Mouse (Mus musculus) T-helper 17 cell (primary cell): ENCODE measurements around the gene Tmc3.

Source experiments
- in situ Hi-C, 2 experiments: fragments of 300-600 bp; cut with MboI, MseI; formaldehyde crosslinking; loops; 1 replicate in 1 of 2; 2 replicates in 1 of 2; pipeline ENCODE4 v1.15.1; 2025; ENCODE audit warnings: high pct_unique_total_duplicates in 2 of 2

Gene Tmc3

GRCm38 (mm10) chr7:83636425-83636824 is 51.7 kb downstream of the Tmc3 start:
- in situ Hi-C loops = no loop called here

- in situ Hi-C loops = no loop called here
These were observed 53.3 kb downstream of the Tmc3 start for GRCm38 (mm10) chr7:83637781-83638583.

GRCm38 (mm10) chr7:83639084-83639483 is 54.4 kb downstream of the Tmc3 start:
- in situ Hi-C loops = no loop called here

GRCm38 (mm10) chr7:83640581-83640980 is 55.9 kb downstream of the Tmc3 start:
- in situ Hi-C loops = loop anchor here (5.0 to 10.0 kb wide), 2 partner anchors 378 to 776 kb away; partner anchors contain the start of gene Mex3b (in 2 of the 2)

GRCm38 (mm10) chr7:83641163-83641562 is 56.4 kb downstream of the Tmc3 start:
- in situ Hi-C loops = loop anchor here (5.0 to 10.0 kb wide), 2 partner anchors 379 to 776 kb away; partner anchors contain the start of gene Mex3b (in 2 of the 2)

- in situ Hi-C loops = loop anchor here (5.0 to 10.0 kb wide), 2 partner anchors 381 to 779 kb away; partner anchors contain the start of gene Mex3b (in 2 of the 2)
These were observed 58.9 kb downstream of the Tmc3 start for GRCm38 (mm10) chr7:83643581-83643980.

- in situ Hi-C loops = loop anchor here (5.0 to 10.0 kb wide), 3 partner anchors 77 to 780 kb away; partner anchors contain the start of gene Mex3b (in 2 of the 2)
These were observed 60.0 kb downstream of the Tmc3 start for GRCm38 (mm10) chr7:83644761-83645160.

DNA sequence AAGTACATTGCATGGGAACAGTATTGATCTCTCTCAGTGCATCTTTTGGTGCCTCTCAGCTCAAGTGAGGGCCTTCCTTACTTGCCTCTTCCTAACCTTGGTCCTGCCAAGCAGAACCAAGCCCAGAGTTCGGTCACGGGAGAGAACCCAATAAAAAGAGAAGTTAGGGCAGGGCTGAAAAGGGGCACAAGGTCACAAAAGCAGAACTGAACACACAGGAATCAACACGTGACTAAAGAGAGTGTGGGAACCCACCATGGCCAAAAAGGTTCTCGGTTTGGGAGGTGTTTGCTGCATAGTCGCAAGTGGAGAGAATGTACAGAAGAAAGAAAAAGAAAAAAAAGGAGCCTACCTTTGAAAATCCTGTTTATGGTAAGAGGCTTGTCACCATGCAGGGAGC is 60.7 kb downstream of the Tmc3 start:
- in situ Hi-C loops = loop anchor here (5.0 to 10.0 kb wide), 2 partner anchors 78 to 781 kb away; partner anchors contain the start of gene Mex3b (in 2 of the 2)

DNA sequence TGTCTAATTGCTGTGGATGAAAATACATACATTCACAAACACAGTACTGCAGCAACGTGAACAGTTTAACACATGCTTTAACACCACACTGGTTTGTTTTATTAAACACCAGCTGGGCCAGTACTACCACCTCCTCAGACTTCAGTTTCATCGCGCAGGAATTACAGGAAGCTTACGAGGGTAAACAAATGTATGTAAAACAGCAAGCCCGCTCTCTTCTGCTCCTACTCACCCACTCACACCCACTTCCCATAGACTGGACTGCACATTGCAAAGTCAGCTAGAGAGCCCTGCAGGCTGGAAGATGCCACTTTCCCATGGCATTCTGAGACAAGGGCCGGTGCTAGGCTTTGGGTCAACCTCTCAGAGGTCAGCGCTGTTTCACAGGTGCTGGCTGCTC is 64.1 kb downstream of the Tmc3 start:
- in situ Hi-C loops = loop anchor here (5.0 to 10.0 kb wide), 2 partner anchors 82 to 784 kb away; partner anchors contain the start of gene Mex3b (in 2 of the 2)

- in situ Hi-C loops = loop anchor here (5.0 to 10.0 kb wide), 4 partner anchors 242 to 1044 kb away; partner anchors contain the start of gene Abhd17c (in 1 of the 2)
These were observed 65.9 kb downstream of the Tmc3 start for GRCm38 (mm10) chr7:83650638-83651037.

DNA sequence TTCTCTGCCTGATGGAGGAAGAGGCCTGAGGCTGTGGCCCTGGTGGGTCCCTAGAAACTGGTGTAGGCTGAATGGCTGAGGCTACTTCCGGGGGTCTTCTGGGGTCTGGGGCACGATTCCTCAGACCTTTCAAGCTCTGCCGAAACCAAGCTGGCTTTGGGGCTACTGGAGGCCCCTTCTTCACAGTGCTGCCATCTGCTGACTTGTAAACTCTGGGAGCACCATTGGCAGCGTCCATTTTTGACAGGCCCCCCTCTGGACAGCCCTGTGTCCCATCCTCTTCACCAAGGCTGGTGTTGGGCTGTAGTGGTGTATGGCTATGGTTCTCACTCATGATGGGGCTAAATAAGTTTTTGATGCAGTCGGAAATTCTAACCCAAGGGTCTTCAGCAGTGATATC is 67.8 kb downstream of the Tmc3 start:
- in situ Hi-C loops = loop anchor here (5.0 to 10.0 kb wide), 4 partner anchors 240 to 1042 kb away; partner anchors contain the start of gene Abhd17c (in 1 of the 2)

DNA sequence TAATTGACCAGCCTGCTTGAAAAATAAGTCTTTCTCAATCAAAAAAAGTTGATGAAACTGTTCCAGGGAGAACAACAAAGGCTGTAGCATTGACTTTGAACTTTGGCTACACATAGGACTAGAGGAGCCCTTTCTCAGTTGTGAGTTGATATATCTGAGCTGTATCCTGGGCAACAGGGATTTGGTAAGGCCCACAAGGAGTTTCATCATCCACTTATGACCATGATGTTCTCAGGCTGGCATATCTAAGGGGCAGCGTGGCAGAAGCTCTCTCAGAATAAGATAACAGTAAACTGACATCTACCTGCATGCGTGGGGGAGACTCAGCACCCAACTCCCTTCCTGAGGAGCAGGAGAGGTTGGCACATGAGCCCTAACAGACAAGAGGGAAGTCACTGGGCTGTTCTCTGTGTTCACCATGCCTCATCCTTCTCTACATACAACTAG is 68.9 kb downstream of the Tmc3 start:
- in situ Hi-C loops = loop anchor here (5.0 to 10.0 kb wide), 4 partner anchors 239 to 1041 kb away; partner anchors contain the start of gene Abhd17c (in 1 of the 2)

- in situ Hi-C loops = loop anchor here (5.0 to 10.0 kb wide), 4 partner anchors 238 to 1041 kb away; partner anchors contain the start of gene Abhd17c (in 1 of the 2)
These were observed 69.5 kb downstream of the Tmc3 start for GRCm38 (mm10) chr7:83654196-83654595.

- in situ Hi-C loops = loop anchor here (5.0 to 10.0 kb wide), 4 partner anchors 237 to 1040 kb away; partner anchors contain the start of gene Abhd17c (in 1 of the 2)
These were observed 70.4 kb downstream of the Tmc3 start for GRCm38 (mm10) chr7:83654938-83655630.

GRCm38 (mm10) chr7:83658716-83659115 is 74.0 kb downstream of the Tmc3 start:
- in situ Hi-C loops = loop anchor here in 1 of 2 experiments (10.0 kb wide), 2 partner anchors 496 to 1036 kb away; partner anchors contain the start of gene Abhd17c

DNA sequence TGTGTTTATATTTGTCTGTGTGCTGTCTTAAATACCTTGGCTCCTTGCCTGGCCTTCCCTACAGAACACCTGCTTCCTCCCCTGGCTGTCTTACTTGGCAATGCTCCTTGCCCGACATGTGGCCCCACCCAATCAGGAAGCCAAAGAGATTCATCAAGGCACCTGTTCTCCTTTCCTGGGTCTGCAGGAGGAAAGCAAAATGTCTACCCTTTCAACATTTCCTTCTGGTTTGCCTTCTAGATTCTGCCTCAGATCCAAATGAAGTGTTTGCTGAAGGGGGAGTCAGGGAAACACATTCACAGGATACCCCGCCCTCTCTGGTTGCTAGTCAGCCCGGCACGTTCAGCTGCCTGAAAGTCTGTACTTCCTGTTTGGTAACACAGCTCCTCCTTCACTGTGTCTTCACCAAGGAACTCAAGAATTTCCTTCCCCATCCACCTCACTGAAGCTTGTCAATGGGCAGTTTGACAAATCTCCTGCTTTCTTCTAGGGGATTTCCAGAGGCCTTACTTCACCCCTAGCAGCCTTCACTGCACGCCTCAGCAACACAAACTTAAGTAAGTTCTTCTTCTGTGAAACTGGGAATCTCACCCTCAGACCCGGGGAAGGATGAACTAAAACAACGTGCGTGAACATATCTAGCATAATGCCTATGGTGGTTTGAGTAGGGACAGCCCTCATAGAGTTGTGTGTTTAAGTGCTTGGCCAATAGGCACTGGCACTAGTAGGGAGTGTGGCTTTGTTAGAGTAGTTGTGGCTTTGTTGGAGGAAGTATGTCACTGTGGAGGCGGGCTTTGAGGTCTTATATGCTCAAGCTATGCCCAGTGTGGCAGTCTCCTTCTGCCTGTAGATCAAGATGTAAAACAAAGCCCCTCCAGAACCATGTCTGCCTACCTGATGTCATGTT is 74.7 kb downstream of the Tmc3 start:
- in situ Hi-C loops = loop anchor here in 1 of 2 experiments (10.0 kb wide), 2 partner anchors 495 to 1035 kb away; partner anchors contain the start of gene Abhd17c

GRCm38 (mm10) chr7:83660273-83660691 is 75.6 kb downstream of the Tmc3 start:
- in situ Hi-C loops = no loop called here

GRCm38 (mm10) chr7:83661031-83661430 is 76.3 kb downstream of the Tmc3 start:
- in situ Hi-C loops = no loop called here

GRCm38 (mm10) chr7:83661763-83662162 is 77.0 kb downstream of the Tmc3 start:
- in situ Hi-C loops = no loop called here

DNA sequence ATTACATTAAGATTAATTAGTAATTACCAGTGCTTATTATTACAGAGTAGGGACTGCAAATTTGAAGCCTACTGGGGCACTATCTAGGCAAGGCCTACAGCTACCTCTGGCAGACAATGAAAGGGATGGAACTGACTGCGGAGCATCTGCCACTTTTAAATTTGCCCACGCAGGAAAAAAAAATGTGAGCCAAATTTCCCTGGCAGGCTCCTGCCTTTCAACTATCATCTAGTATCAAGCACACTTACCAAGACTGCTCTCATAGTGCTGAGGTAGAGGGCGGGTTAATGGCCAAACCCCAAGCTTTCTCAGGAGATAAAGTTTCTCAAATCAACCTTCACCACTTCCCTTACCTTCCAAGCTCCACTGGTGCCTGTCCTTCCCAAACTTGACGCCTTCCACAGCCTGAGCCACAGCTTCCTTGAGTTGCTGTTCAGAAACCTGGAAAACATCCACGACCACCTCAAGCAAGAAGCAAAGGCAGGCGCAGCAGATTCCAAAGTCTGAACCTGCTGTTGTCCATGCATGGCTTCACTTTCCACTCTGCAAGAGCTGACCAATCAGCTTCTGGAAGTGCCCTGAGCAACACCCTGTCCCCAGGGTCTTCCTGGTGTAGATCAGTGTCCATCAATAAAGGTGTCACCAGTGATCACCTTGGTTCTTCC is 78.1 kb downstream of the Tmc3 start:
- in situ Hi-C loops = no loop called here
